14 mouse cellular contexts compared by ENCODE assay signal in genomic region chr1:164926534-164927160, GRCm38 (mm10). TPM values are rescaled to one million over a fixed set of nuclear protein-coding genes. Genes with fewer than 3 reads are reported as not detected.
DNase-seq lines count a peak whose midpoint lies in the region; ATAC-seq lines count a peak whose summit lies in the region.
"Had no signal": no experiment of that assay in that cellular context is flagged by ENCODE, and none has a peak within 500 bp of the region (broad histone marks: within the 10 kb centered on the region; RNA-seq: fewer than 3 reads in every experiment).

No protein-coding gene starts in this region.

- DNase-seq in Muller cell, postnatal 12 days (ENCODE audit: inconsistent ontology term) = peak; percentile 52
- peak; percentile 17 to 41 for DNase-seq in adrenal gland, postnatal 36 days
- peak; percentile 55 to 73 for DNase-seq in left cerebral cortex, adult 18-20 months (ENCODE audit: low spot score in 2 of 2)
- DNase-seq in spleen, adult 12 weeks (ENCODE audit: low spot score) = no peak
- no peak for DNase-seq in forebrain, embryonic 14.5 days (ENCODE audit: low spot score)
- no peak for DNase-seq in yolk sac, embryonic 10.5 days (ENCODE audit: low spot score)
- DNase-seq: gastrocnemius, adult 2 months; heart, postnatal 36 days; kidney, adult 18-20 months; lung, postnatal 36 days; thymus, postnatal 36 days had no signal

- no peak overlapping the region for H3K27ac ChIP-seq in forebrain, embryonic 12.5 days
- no peak overlapping the region for H3K27ac ChIP-seq in forebrain, embryonic 14.5 days (ENCODE audit: low read depth, low read length)
- H3K27ac ChIP-seq: embryonic facial prominence, embryonic 12.5 days; gastrocnemius, adult 2 months had no signal

- no peaks in the 10 kb centered on the region for H3K4me1 ChIP-seq in forebrain, embryonic 12.5 days
- H3K4me1 ChIP-seq in forebrain, embryonic 14.5 days (ENCODE audit: control insufficient read depth, insufficient read depth, low read length) = no peaks in the 10 kb centered on the region
- H3K4me1 ChIP-seq: embryonic facial prominence, embryonic 12.5 days had no signal

- H3K9me3 ChIP-seq in forebrain, embryonic 12.5 days = no peaks in the 10 kb centered on the region
- H3K9me3 ChIP-seq in forebrain, embryonic 14.5 days (replicated peaks; ENCODE audit: control insufficient read depth, low read length) = no peaks in the 10 kb centered on the region
- H3K9me3 ChIP-seq: embryonic facial prominence, embryonic 12.5 days had no signal

- no peak overlapping the region for H3K4me2 ChIP-seq in forebrain, embryonic 12.5 days
- H3K4me2 ChIP-seq in forebrain, embryonic 14.5 days (ENCODE audit: low read length) = no peak overlapping the region
- H3K4me2 ChIP-seq: embryonic facial prominence, embryonic 12.5 days had no signal

- 82% methylated on average over 3 of the region's 3 CpGs for WGBS in forebrain, embryonic 12.5 days
- WGBS in forebrain, embryonic 14.5 days = 78% methylated on average over 3 of the region's 3 CpGs

- H3K36me3 ChIP-seq in forebrain, embryonic 12.5 days (replicated peaks) = no peaks in the 10 kb centered on the region
- no peaks in the 10 kb centered on the region for H3K36me3 ChIP-seq in forebrain, embryonic 14.5 days (ENCODE audit: control insufficient read depth, insufficient read depth, low read length)
- H3K36me3 ChIP-seq: embryonic facial prominence, embryonic 12.5 days had no signal

- H3K4me3 ChIP-seq in forebrain, embryonic 12.5 days (replicated peaks) = no peak overlapping the region
- H3K4me3 ChIP-seq in forebrain, embryonic 14.5 days (ENCODE audit: low read depth, low read length) = no peak overlapping the region
- H3K4me3 ChIP-seq: embryonic facial prominence, embryonic 12.5 days; gastrocnemius, adult 2 months had no signal

- H3K9ac ChIP-seq in forebrain, embryonic 12.5 days = no peak overlapping the region
- no peak overlapping the region for H3K9ac ChIP-seq in forebrain, embryonic 14.5 days (ENCODE audit: low read length)
- H3K9ac ChIP-seq: embryonic facial prominence, embryonic 12.5 days had no signal

- peak; percentile 96 for ATAC-seq in frontal cortex, adult (ENCODE audit: low TSS enrichment)
- no peak for ATAC-seq in forebrain, embryonic 12.5 days (ENCODE audit: low FRiP score)
- no peak for ATAC-seq in forebrain, embryonic 14.5 days

- H3K27me3 ChIP-seq in forebrain, embryonic 12.5 days = no peaks in the 10 kb centered on the region
- no peaks in the 10 kb centered on the region for H3K27me3 ChIP-seq in forebrain, embryonic 14.5 days (replicated peaks; ENCODE audit: control insufficient read depth, insufficient read depth, low read length)
- H3K27me3 ChIP-seq: embryonic facial prominence, embryonic 12.5 days had no signal

RNA-seq across cellular contexts. Expression of gene Xcl1, which starts 8.7 kb away (rescaled TPM):
- under 1 TPM in 1 of 2 experiments, not detected in 1; 0.99 TPM for total RNA-seq in adrenal gland, postnatal 36 days (2021)
- not detected for total RNA-seq in left cerebral cortex, adult 18-20 months (2021)
- polyA plus RNA-seq in forebrain, embryonic 12.5 days (2016; fragmentation: Nextera tagmentation; extraction: Ambion mirVana) = not detected in 2 replicates
- polyA plus RNA-seq in forebrain, embryonic 14.5 days (2014; fragmentation: Nextera tagmentation; extraction: Ambion mirVana) = not detected in 2 replicates
- total RNA-seq: gastrocnemius, adult 2 months; heart, postnatal 36 days had no signal
- polyA plus RNA-seq: embryonic facial prominence, embryonic 12.5 days had no signal

Comparison
In these comparisons a context has a peak if more than half of its experiments do, and no peak if none do; other contexts are left out.
1. DNase-seq: peak in Muller cell, postnatal 12 days (single experiment), adrenal gland, postnatal 36 days (2 of 2) and left cerebral cortex, adult 18-20 months (2 of 2); none in spleen, adult 12 weeks (single experiment), forebrain, embryonic 14.5 days (single experiment) and yolk sac, embryonic 10.5 days (single experiment).